Mouse (Mus musculus) thymus, postnatal 36 days (tissue): ENCODE measurements at regions not wholly inside any gene's neighbourhood (a gene's known extent, or its start where the extent isn't known, plus 50 kb on each side); places are given as distances from the start of the nearest gene placed in this dataset.
"Not testable (repeated sequence)": the region's sequence is repeated elsewhere in the genome, so short reads cannot be mapped to it uniquely, and the experiment has no call there.

ENCODE experiments used
- DNase-seq, 2 experiments: peaks; one replicate each; pipeline ENCODE4 v3.0.0; 2022; ENCODE audit warnings: mixed read lengths in 2 of 2

- DNase-seq, result no peak
These were observed 209.9 kb downstream of the Med10 start for GRCm38 (mm10) chr13:70012123-70012522.

GRCm38 (mm10) chr13:70015183-70015582, 213.0 kb downstream of the Med10 start:
- no peak for DNase-seq

DNA sequence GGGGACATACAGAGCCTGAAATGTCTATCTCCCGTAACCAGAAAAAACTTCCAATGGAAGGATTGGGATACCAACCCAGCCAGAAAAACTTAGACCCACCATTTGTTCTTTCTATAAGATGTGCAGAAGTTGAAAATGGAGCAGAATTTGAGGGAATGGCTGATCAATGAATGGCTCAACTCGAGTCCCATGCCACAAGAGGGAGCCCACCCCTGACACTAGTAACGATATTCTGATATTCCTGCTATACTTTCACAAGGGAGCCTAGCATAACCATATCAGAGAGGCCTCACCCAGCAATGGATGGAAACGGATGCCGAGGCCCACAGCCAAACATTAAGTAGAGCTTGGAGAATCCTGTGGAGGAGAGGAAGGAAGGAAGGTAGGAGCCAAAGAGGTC, 215.3 kb downstream of the Med10 start:
- DNase-seq, result no peak

GRCm38 (mm10) chr13:70019999-70020838, 218.0 kb downstream of the Med10 start:
- DNase-seq, result no peak

DNA sequence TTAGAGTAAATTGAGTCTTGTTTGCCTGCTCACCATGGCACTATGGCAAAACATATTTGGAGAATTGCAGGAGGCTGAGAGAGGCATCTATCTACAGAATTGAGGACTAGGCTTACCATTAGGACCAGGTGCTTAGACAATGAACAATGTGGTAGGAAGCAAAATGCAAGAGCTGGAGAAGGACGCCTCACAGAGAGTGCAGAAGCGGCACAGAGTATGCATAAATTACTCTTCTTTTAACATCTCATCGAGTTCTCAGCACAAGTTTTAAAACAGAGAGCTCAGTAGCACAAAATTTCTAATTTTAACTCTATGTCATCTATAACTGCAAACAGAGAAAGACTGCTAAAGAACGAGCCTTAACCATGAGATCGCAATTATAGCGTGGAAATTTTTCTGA, 231.1 kb downstream of the Med10 start:
- DNase-seq, result no peak

DNA sequence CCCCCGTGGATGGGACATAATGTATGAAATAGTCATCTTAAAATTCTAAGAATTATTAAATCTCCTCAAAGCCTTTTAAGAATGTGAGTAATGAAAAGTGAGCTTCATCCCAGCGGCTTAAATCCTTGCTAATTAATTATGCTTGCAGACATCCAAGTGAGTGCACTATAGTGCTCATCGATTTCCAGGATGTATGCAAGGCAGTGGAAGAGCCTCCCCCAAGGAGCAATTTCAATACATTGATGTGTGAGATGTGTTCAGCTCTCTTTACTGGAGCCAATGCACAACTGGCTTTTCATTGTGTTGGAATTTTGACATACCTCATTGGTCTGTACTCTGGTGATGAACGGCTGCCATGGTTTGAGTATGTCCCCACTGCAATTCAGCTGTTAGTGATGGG, 231.6 kb downstream of the Med10 start:
- DNase-seq, result no peak

DNA sequence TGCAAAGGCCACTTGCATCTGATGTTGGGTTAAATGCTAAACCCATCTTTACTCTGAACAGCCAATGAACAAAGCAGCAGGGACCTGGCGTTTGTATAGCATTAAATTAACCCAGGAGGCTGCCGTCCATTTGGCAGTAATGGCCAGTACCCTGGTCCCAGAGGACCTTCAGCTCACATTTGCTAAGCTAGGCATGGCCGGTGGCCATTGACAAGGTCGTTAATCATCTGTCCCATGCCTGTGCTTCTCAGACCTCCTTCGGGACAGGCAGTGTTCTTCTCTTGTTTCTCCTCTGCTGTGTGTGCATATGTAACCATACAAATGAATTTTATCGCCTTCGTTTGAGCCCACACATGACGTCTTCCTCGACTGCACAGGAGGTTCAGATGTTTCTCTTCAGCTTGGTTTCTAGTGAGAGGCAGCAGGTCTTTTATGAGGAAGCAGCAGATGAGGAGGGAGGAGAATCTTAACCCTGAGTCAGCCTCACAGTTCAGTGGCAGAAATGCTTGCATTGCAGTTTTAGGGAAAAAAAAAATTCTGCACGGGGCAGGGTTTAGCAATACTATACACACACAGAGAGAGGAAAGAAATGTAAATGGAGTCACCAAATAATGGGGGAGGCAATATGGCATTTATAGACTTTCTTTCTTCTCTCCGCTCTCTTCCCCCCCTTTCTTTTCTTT, 235.9 kb downstream of the Med10 start:
- no peak for DNase-seq

- DNase-seq, result no peak
These were observed 255.7 kb downstream of the Med10 start for GRCm38 (mm10) chr13:70057920-70058319.

GRCm38 (mm10) chr13:70061363-70061945, 259.3 kb downstream of the Med10 start:
- no peak for DNase-seq

- no peak for DNase-seq
These were observed 271.5 kb downstream of the Med10 start for GRCm38 (mm10) chr13:70073655-70074054.

- DNase-seq, result no peak
These were observed 273.2 kb downstream of the Med10 start for GRCm38 (mm10) chr13:70075353-70075752.

- DNase-seq, result no peak
These were observed 278.9 kb downstream of the Med10 start for GRCm38 (mm10) chr13:70081108-70081507.

- no peak for DNase-seq
These were observed 290.7 kb downstream of the Med10 start for GRCm38 (mm10) chr13:70092886-70093285.

DNA sequence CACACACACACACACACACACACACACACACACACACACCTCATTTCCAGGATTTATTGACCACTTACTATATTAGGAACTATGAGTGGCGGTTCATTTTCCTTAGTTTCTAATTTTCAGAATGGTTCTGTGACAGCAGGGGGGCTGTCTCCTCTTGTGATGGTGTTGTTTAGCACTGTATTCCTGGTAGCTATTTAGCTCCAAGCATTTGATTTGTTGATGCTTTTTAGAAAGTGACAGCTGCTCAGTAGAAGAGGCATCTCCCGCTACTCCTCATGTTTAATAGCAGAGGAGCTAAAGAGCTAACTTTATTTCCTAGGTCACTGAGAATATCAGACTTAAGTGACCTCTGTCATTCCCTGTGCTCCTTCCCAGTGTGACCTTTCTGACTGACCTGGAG, 291.8 kb downstream of the Med10 start:
- DNase-seq, result no peak

GRCm38 (mm10) chr13:70096430-70097301, 294.5 kb downstream of the Med10 start:
- no peak for DNase-seq

- not testable (repeated sequence) for DNase-seq
These were observed 297.9 kb downstream of the Med10 start for GRCm38 (mm10) chr13:70100091-70100490.

DNA sequence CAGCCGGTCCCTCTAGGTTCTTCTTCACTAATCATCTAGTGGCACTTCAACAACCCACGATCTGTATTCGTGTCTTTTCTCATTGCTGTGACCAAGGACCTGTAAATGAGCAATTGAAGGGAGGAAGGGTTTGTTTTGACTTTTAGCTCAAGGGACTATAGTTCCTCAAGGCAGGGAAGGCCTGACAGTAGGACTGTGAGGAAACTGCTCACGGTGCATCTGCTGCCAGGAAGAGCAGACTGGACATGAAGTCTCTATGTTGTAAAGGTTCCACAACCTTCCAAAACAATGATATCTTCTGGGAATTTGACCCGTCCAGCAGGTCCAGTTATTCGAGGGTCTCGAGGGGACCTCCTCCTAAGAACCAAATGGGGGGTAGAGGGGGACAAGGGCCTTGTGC, 300.8 kb downstream of the Med10 start:
- DNase-seq, result no peak

DNA sequence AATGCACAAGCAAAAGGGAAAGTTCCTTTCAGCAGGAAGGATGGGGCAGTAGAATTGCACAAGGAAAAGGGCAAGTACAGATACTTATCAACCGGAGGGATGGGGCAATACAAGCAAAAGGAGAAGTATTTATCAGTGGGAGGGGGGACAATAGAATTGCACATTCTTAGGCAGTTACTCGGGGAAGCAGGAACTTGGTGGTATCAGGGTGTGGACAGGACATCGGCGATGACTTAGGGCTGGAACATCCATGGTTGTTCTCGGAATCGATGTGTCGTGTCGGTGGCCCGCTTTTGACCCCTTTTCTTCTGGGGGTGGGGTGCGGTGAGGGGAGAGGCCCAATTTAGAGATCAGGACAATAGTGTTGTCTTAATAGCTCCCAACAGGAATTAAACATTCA, 301.3 kb downstream of the Med10 start:
- DNase-seq, result not testable (repeated sequence)

- DNase-seq, result no peak
These were observed 301.7 kb downstream of the Med10 start for GRCm38 (mm10) chr13:70103903-70104302.

DNA sequence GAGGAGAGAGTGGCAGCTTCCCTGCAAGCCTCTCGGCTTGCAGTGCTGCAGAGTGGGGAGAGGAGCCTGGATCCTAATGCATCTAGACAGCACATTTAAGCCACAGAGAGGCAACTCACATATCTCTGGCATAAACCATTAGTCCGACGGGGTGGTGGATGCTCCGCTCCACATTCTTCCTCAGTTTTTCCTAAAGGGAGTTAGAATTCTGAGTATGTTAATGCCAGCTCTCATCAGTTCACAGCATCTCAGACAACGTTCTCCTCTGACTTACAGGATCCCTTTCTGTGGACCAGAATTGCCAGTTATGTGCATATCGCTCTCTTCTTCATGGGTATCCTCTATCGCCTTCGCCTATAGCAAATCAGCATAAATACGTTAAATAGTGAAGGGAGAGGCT, 313.4 kb downstream of the Med10 start:
- DNase-seq, result no peak

- no peak for DNase-seq
These were observed 322.8 kb downstream of the Med10 start for GRCm38 (mm10) chr13:70124860-70125545.

DNA sequence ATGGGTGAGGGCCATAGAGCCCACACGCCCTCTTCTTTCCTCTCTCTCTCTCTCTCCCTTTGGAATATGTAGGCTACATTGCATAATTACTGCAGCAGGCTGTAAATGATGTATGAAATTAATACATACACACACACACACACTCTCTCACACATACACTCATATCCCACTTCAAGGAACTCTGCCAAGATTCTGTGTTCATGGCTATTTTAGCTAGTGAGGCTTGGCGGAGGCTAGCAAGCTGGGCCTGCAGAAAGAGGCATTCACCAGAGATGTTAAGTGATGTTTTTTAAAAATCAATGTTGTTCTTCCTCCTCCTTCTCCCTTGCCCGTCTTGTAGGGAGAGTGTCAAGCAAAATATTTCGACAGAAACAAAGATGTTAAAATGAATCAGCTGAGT, 325.1 kb downstream of the Med10 start:
- no peak for DNase-seq
